Mouse (Mus musculus) liver, embryonic 14.5 days (tissue): Measurements from ENCODE around the gene Lrrc27. TPM values are rescaled to one million over a fixed set of nuclear protein-coding genes. Genes with fewer than 3 reads are reported as not detected.

Source experiments
- ATAC-seq: fragments of 200-750 bp; cut with Nextera tagmentation; 2 replicates; pipeline ENCODE4 v1.8.0; 2017; ENCODE audit warnings: moderate number of reproducible peaks, mild to moderate bottlenecking, moderate library complexity; ENCODE audit not compliant: insufficient read depth
- DNase-seq, 3 experiments: peaks; one replicate each; pipeline ENCODE4 v3.0.0-alpha.2; 2012 to 2013; ENCODE audit warnings: low read depth in 3 of 3, low spot score in 3 of 3
- H3K27ac ChIP-seq: fragments of 300-500 bp; sonication (generic); 2 replicates; pipeline ENCODE4 v1.5.1; 2014; ENCODE audit warnings: moderate library complexity, mild to moderate bottlenecking, control low read depth, inconsistent platforms
- H3K27me3 ChIP-seq: fragments of 300-500 bp; sonication (generic); 2 replicates; pipeline ENCODE4 v1.6.1; 2014; ENCODE audit warnings: mild to moderate bottlenecking, low read length, moderate library complexity; ENCODE audit not compliant: control insufficient read depth, insufficient read depth
- H3K36me3 ChIP-seq: fragments of 300-500 bp; sonication (generic); replicated peaks from 2 replicates; pipeline ENCODE4 v1.6.1; 2014; ENCODE audit warnings: low read depth; ENCODE audit not compliant: control insufficient read depth, insufficient read depth
- H3K4me1 ChIP-seq, 2 experiments: fragments of 200-500 bp in 1 of 2; fragments of 300-500 bp in 1 of 2; sonication (generic) in 1 of 2; replicated peaks; 2 replicates each; pipeline ENCODE4 v1.6.1; 2012 to 2014; ENCODE audit warnings: antibody characterized with exemption in 1 of 2, inconsistent platforms in 1 of 2, low read length in 1 of 2; ENCODE audit not compliant: control insufficient read depth in 2 of 2, insufficient read depth in 2 of 2
- H3K4me2 ChIP-seq: fragments of 300-500 bp; sonication (generic); 2 replicates; pipeline ENCODE4 v1.6.1; 2014; ENCODE audit warnings: low read depth, mild to moderate bottlenecking, control low read depth, moderate library complexity
- H3K4me3 ChIP-seq, 2 experiments: fragments of 200-500 bp in 1 of 2; fragments of 300-500 bp in 1 of 2; sonication (generic) in 1 of 2; 2 replicates each; pipeline ENCODE4 v1.5.1; 2012 to 2014; ENCODE audit warnings: low read depth in 2 of 2, low read length in 2 of 2, mild to moderate bottlenecking in 2 of 2, control low read depth in 1 of 2, inconsistent platforms in 1 of 2, moderate library complexity in 1 of 2; ENCODE audit not compliant: insufficient read depth in 1 of 2
- H3K9ac ChIP-seq: fragments of 300-500 bp; sonication (generic); replicated peaks from 2 replicates; pipeline ENCODE4 v1.6.1; 2014; ENCODE audit warnings: mild to moderate bottlenecking, control low read depth, moderate library complexity
- H3K9me3 ChIP-seq: fragments of 300-500 bp; sonication (generic); 2 replicates; pipeline ENCODE4 v1.6.1; 2016; ENCODE audit warnings: low read length, mixed read lengths; ENCODE audit not compliant: control insufficient read depth
- CTCF ChIP-seq: IDR thresholded peaks from 2 replicates; pipeline ENCODE4 v1.5.1; 2016; ENCODE audit warnings: antibody characterized with exemption, low read depth, control low read depth
- EP300 ChIP-seq: IDR thresholded peaks from 2 replicates; pipeline ENCODE4 v1.6.1; 2016; ENCODE audit warnings: antibody characterized with exemption, low read depth
- WGBS: fragments of 180-500 bp; shearing (Covaris S2); extraction: QIAGEN DNeasy Blood & Tissue Kit; methylation state at CpG from one replicate; pipeline ENCODE4 v1.1.7; 2014; ENCODE audit not compliant: insufficient replicate concordance; 5-methylcytosine and 5-hydroxymethylcytosine counted together
- polyA plus RNA-seq, 2 experiments: library from polyadenylated mRNA; depleted of rRNA in 1 of 2; stranded (reverse) in 1 of 2; unstranded in 1 of 2; fragments of >200 nt; fragmentation: Nextera tagmentation in 1 of 2; extraction: Ambion mirVana in 1 of 2; gene quantifications; 2 replicates each; pipeline versions ENCODE4 v1.2.1 to v1.2.3; 2012 to 2014

The Lrrc27 gene
- polyA plus RNA-seq (2012; rRNA removed) (0.17 and 0.27 TPM in 2 replicates), polyA plus RNA-seq (2014; fragmentation: Nextera tagmentation; extraction: Ambion mirVana) (0.49 and 0.52 TPM in 2 replicates)

GRCm38 (mm10) chr7:139212754-139213745 is at the start of gene Lrrc27, which contains the start of gene Stk32c:
Gene Lrrc27 (plus strand): TSS chr7:139212988.
Gene Stk32c (minus strand): TSS chr7:139213307.
- Histone ChIP-seq H3K27me3 (no peaks in the 10 kb centered on the region), H3K4me3 (peak within 1 kb of the TSS; percentile 57 to 67), H3K9ac (peak within 1 kb of the TSS; percentile 39), H3K4me1 (peaks cover 0 to 8% of the 10 kb centered on the region in 2 experiments; a peak in 2 of 4 replicates), H3K36me3 (no peaks in the 10 kb centered on the region), H3K27ac (no peak within 1 kb of the TSS), H3K9me3 (no peaks in the 10 kb centered on the region), H3K4me2 (peak within 1 kb of the TSS; percentile 80)
- DNase-seq (peak; percentile 89 to 93 (median 89)), ATAC-seq (peak; percentile 96)
- TF ChIP-seq CTCF (0 out of 2 replicates have a peak, but pooled peaks have one; percentile 18), EP300 (no peak)
- WGBS: 2% methylated on average over 53 of the region's 53 CpGs

GRCm38 (mm10) chr7:139164410-139164809 is 48.4 kb upstream of the Lrrc27 start:
- WGBS: 39% methylated on average over 5 of the region's 5 CpGs
- no peaks in the 10 kb centered on the region for H3K27me3 ChIP-seq
- H3K9me3 ChIP-seq: no peaks in the 10 kb centered on the region
- ATAC-seq (no peak), DNase-seq (no peak)
- no peak for TF ChIP-seq EP300
- no peak for TF ChIP-seq CTCF
- H3K4me2 ChIP-seq: no peak overlapping the region
- H3K27ac ChIP-seq: no peak overlapping the region
- no peaks in the 10 kb centered on the region for H3K36me3 ChIP-seq
- no peaks in the 10 kb centered on the region for H3K4me1 ChIP-seq
- no peak overlapping the region for H3K4me3 ChIP-seq
- no peak overlapping the region for H3K9ac ChIP-seq

GRCm38 (mm10) chr7:139169143-139169542 is 43.6 kb upstream of the Lrrc27 start:
- no peaks in the 10 kb centered on the region for H3K4me1 ChIP-seq
- no peak overlapping the region for H3K4me3 ChIP-seq
- H3K4me2 ChIP-seq: no peak overlapping the region
- ATAC-seq (no peak), DNase-seq (no peak)
- no peaks in the 10 kb centered on the region for H3K27me3 ChIP-seq
- WGBS: 40% methylated on average over 4 of the region's 4 CpGs
- TF ChIP-seq CTCF (no peak), EP300 (no peak)
- H3K27ac ChIP-seq: no peak overlapping the region
- H3K9me3 ChIP-seq: no peaks in the 10 kb centered on the region
- H3K9ac ChIP-seq: no peak overlapping the region
- H3K36me3 ChIP-seq: no peaks in the 10 kb centered on the region

GRCm38 (mm10) chr7:139179299-139179698 is 33.5 kb upstream of the Lrrc27 start:
- TF ChIP-seq EP300 (no peak), CTCF (no peak)
- Histone ChIP-seq H3K9ac (no peak overlapping the region), H3K9me3 (no peaks in the 10 kb centered on the region), H3K27me3 (no peaks in the 10 kb centered on the region), H3K27ac (no peak overlapping the region), H3K36me3 (no peaks in the 10 kb centered on the region), H3K4me2 (no peak overlapping the region), H3K4me1 (no peaks in the 10 kb centered on the region), H3K4me3 (no peak overlapping the region)
- DNase-seq: no peak
- ATAC-seq: no peak
- 53% methylated on average over 5 of the region's 5 CpGs for whole genome bisulfite sequencing

- TF ChIP-seq EP300: no peak
- TF ChIP-seq CTCF: no peak
- ATAC-seq (no peak), DNase-seq (no peak)
- 63% methylated on average over 3 of the region's 3 CpGs for WGBS
- Histone ChIP-seq H3K4me2 (no peak overlapping the region), H3K27ac (no peak overlapping the region), H3K9me3 (no peaks in the 10 kb centered on the region), H3K4me1 (no peaks in the 10 kb centered on the region), H3K4me3 (no peak overlapping the region), H3K9ac (no peak overlapping the region), H3K27me3 (no peaks in the 10 kb centered on the region), H3K36me3 (no peaks in the 10 kb centered on the region)
Measured at GRCm38 (mm10) chr7:139180058-139180457, 32.7 kb upstream of the Lrrc27 start.
